Mouse (Mus musculus): ENCODE results near the gene Sik2. TPM values are rescaled to one million over a fixed set of nuclear protein-coding genes. Genes with fewer than 3 reads are reported as not detected.

The Sik2 gene
- polyA plus RNA-seq, 1 experiment: 14.9 TPM

DNA sequence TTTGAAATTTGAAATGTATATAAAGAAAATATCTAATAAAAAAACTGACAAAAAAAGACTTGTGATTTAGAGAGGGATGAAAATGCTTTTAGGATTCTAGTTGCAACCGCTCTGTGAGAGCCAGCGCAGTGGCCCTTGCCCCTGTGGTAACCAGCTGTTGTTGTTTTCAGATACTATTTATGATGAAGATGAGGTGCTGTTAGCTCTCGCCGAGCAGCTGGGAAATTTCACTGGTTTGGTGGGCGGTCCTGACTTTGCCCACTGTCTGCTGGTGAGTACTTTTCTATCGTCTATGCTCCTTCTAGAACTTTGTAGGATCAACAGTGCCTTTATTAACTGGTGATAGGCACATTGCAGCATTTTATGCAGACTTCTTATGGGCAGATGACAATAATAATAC lies 150.2 kb downstream of the Sik2 start:
- H3K9ac ChIP-seq (ENCODE audit: low read depth, poor library complexity, severe bottlenecking): no peak overlapping the region
- peaks cover 48% of the 10 kb centered on the region for H3K36me3 ChIP-seq (ENCODE audit: control insufficient read depth, insufficient read depth, low read length, poor library complexity, severe bottlenecking)
- H3K9me3 ChIP-seq (replicated peaks; ENCODE audit: control insufficient read depth, insufficient read depth, low read length, poor library complexity, severe bottlenecking): no peaks in the 10 kb centered on the region
- TF ChIP-seq CTCF (IDR thresholded peaks at IDR 0.05; ENCODE audit: low read depth, low read length) (no peak), EP300 (IDR thresholded peaks at IDR 0.05; ENCODE audit: insufficient read depth, low read depth, low read length) (no peak), POLR2A (IDR thresholded peaks at IDR 0.05; ENCODE audit: insufficient read depth, low read length) (no peak)
- no peak overlapping the region for H3K27ac ChIP-seq (ENCODE audit: insufficient read depth, low read length)
- no peaks in the 10 kb centered on the region for H3K4me1 ChIP-seq (ENCODE audit: control insufficient read depth, insufficient read depth, low read length)
- H3K4me3 ChIP-seq (ENCODE audit: low read depth, low read length): no peak overlapping the region
- H3K27me3 ChIP-seq (ENCODE audit: control insufficient read depth, insufficient read depth, low read length, poor library complexity, severe bottlenecking): no peaks in the 10 kb centered on the region

GRCm38 (mm10) chr9:50857082-50857641 lies 151.7 kb downstream of the Sik2 start:
- H3K4me1 ChIP-seq (ENCODE audit: control insufficient read depth, insufficient read depth, low read length): no peaks in the 10 kb centered on the region
- no peaks in the 10 kb centered on the region for H3K27me3 ChIP-seq (ENCODE audit: control insufficient read depth, insufficient read depth, low read length, poor library complexity, severe bottlenecking)
- no peak overlapping the region for H3K27ac ChIP-seq (ENCODE audit: insufficient read depth, low read length)
- TF ChIP-seq POLR2A (IDR thresholded peaks at IDR 0.05; ENCODE audit: insufficient read depth, low read length): no peak
- no peak for TF ChIP-seq EP300 (IDR thresholded peaks at IDR 0.05; ENCODE audit: insufficient read depth, low read depth, low read length)
- TF ChIP-seq CTCF (IDR thresholded peaks at IDR 0.05; ENCODE audit: low read depth, low read length): no peak
- H3K9ac ChIP-seq (ENCODE audit: low read depth, poor library complexity, severe bottlenecking): peak overlapping the region; percentile 90
- H3K4me3 ChIP-seq (ENCODE audit: low read depth, low read length): peak overlapping the region; percentile 90
- H3K9me3 ChIP-seq (replicated peaks; ENCODE audit: control insufficient read depth, insufficient read depth, low read length, poor library complexity, severe bottlenecking): no peaks in the 10 kb centered on the region
- peaks cover 34% of the 10 kb centered on the region for H3K36me3 ChIP-seq (ENCODE audit: control insufficient read depth, insufficient read depth, low read length, poor library complexity, severe bottlenecking)

DNA sequence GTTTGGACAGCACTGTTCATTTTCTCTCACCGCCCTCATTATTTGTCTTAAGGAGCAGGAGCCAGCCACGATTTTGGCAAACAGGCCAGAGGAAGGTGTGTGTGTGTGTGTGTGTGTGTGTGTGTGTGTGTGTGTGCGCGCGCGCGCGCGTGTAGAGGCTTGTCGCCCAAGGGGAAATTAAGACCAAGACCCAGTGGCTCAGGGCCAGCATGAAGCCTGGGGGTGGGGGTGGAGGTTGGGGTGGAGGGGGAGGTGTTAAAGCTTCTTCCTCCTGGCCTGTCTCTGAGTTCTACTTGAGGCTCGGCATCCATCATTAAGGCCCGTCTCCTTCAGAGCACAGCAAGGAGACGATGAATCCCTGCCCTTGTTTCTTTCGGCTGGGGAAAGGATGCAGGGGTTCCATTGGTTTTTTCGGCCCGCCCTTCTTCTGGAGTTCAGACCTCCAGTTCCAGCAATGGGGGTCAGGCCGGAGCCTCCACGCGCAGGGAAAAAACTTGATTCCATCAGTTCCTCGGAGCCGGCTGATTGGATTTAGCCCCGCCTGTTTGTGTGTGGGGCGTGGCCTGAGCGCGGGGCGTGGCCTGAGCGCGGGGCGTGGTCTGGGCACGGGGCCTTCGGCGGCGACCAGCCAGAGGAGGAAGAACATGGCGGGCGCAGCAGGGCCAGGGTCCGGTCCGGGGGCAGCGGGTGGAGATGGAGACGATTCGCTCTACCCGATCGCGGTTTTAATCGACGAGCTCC lies 152.4 kb downstream of the Sik2 start:
- no peaks in the 10 kb centered on the region for H3K4me1 ChIP-seq (ENCODE audit: control insufficient read depth, insufficient read depth, low read length)
- H3K9ac ChIP-seq (ENCODE audit: low read depth, poor library complexity, severe bottlenecking): peak overlapping the region; percentile 90
- H3K27me3 ChIP-seq (ENCODE audit: control insufficient read depth, insufficient read depth, low read length, poor library complexity, severe bottlenecking): no peaks in the 10 kb centered on the region
- H3K27ac ChIP-seq (ENCODE audit: insufficient read depth, low read length): peak overlapping the region; percentile 22
- H3K36me3 ChIP-seq (ENCODE audit: control insufficient read depth, insufficient read depth, low read length, poor library complexity, severe bottlenecking): peaks cover 28% of the 10 kb centered on the region
- peak; percentile 70 for TF ChIP-seq POLR2A (IDR thresholded peaks at IDR 0.05; ENCODE audit: insufficient read depth, low read length)
- TF ChIP-seq CTCF (IDR thresholded peaks at IDR 0.05; ENCODE audit: low read depth, low read length): no peak
- H3K4me3 ChIP-seq (ENCODE audit: low read depth, low read length): peak overlapping the region; percentile 90
- no peaks in the 10 kb centered on the region for H3K9me3 ChIP-seq (replicated peaks; ENCODE audit: control insufficient read depth, insufficient read depth, low read length, poor library complexity, severe bottlenecking)

- Histone ChIP-seq H3K27me3 (ENCODE audit: control insufficient read depth, insufficient read depth, low read length, poor library complexity, severe bottlenecking) (no peaks in the 10 kb centered on the region), H3K9ac (ENCODE audit: low read depth, poor library complexity, severe bottlenecking) (peak overlapping the region; percentile 90), H3K9me3 (replicated peaks; ENCODE audit: control insufficient read depth, insufficient read depth, low read length, poor library complexity, severe bottlenecking) (no peaks in the 10 kb centered on the region), H3K4me3 (ENCODE audit: low read depth, low read length) (no peak overlapping the region), H3K27ac (ENCODE audit: insufficient read depth, low read length) (peak overlapping the region; percentile 22), H3K36me3 (ENCODE audit: control insufficient read depth, insufficient read depth, low read length, poor library complexity, severe bottlenecking) (peaks cover 20% of the 10 kb centered on the region), H3K4me1 (ENCODE audit: control insufficient read depth, insufficient read depth, low read length) (no peaks in the 10 kb centered on the region)
- no peak for TF ChIP-seq CTCF (IDR thresholded peaks at IDR 0.05; ENCODE audit: low read depth, low read length)
- no peak for TF ChIP-seq POLR2A (IDR thresholded peaks at IDR 0.05; ENCODE audit: insufficient read depth, low read length)
- TF ChIP-seq EP300 (IDR thresholded peaks at IDR 0.05; ENCODE audit: insufficient read depth, low read depth, low read length): no peak
Measured at GRCm38 (mm10) chr9:50855780-50856179, 153.1 kb downstream of the Sik2 start.

DNA sequence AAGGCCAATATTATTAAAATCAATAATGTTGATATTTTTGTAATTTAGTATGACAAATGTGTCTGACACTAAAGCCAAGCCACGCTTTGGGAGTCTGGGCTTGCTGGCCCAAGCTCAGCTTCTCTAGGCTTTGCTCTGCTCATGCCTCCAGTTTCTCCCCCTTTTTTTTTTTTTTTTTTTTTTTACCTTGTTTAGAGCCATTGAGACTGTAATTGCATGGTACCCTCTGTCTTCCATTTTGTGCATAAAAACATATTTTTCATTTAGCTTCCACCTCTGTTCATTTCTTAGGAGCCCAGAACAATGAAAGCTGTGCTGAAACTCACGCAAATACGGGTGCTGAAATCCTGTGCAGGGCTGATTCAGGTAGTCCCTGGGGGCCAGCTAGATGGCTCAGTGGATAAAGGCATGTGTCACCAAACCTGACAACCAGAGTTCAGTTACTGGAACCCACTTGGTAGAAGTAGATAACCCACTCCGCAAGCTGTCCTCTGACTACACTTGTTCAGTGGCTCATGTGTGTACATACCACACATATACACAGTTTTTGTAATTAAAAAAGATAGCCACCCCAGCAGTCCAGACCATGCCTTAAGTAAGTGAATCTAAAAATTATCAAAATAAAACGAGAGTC lies 153.6 kb downstream of the Sik2 start:
- Histone ChIP-seq H3K27ac (ENCODE audit: insufficient read depth, low read length) (no peak overlapping the region), H3K9ac (ENCODE audit: low read depth, poor library complexity, severe bottlenecking) (no peak overlapping the region), H3K27me3 (ENCODE audit: control insufficient read depth, insufficient read depth, low read length, poor library complexity, severe bottlenecking) (no peaks in the 10 kb centered on the region), H3K4me1 (ENCODE audit: control insufficient read depth, insufficient read depth, low read length) (no peaks in the 10 kb centered on the region), H3K36me3 (ENCODE audit: control insufficient read depth, insufficient read depth, low read length, poor library complexity, severe bottlenecking) (peaks cover 15% of the 10 kb centered on the region), H3K4me3 (ENCODE audit: low read depth, low read length) (no peak overlapping the region), H3K9me3 (replicated peaks; ENCODE audit: control insufficient read depth, insufficient read depth, low read length, poor library complexity, severe bottlenecking) (no peaks in the 10 kb centered on the region)
- TF ChIP-seq EP300 (IDR thresholded peaks at IDR 0.05; ENCODE audit: insufficient read depth, low read depth, low read length): no peak
- TF ChIP-seq CTCF (IDR thresholded peaks at IDR 0.05; ENCODE audit: low read depth, low read length): no peak
- no peak for TF ChIP-seq POLR2A (IDR thresholded peaks at IDR 0.05; ENCODE audit: insufficient read depth, low read length)

DNA sequence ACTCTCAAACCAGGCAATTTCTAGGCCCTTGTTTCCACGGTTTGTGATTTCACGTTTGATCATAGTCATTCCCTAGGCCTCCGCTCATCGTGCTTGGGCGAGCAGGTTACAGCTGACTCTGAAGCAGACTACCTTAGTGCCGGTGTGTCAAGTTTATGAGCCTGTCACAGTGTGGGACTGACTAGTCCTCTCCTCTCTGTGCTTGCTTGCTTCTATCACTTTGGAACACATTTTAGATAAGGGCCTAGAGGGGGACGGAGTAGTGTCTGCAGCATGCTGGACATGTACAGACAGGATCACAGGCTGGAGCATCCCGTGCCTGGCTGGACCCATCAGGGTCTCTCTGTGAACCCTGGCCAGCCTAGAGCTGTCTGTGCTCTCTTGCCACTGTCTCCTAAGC lies 154.5 kb downstream of the Sik2 start:
- Histone ChIP-seq H3K27me3 (ENCODE audit: control insufficient read depth, insufficient read depth, low read length, poor library complexity, severe bottlenecking) (no peaks in the 10 kb centered on the region), H3K27ac (ENCODE audit: insufficient read depth, low read length) (0 out of 2 replicates have a peak overlapping the region, but pooled peaks have one; percentile 2), H3K4me3 (ENCODE audit: low read depth, low read length) (no peak overlapping the region), H3K36me3 (ENCODE audit: control insufficient read depth, insufficient read depth, low read length, poor library complexity, severe bottlenecking) (peaks cover 6% of the 10 kb centered on the region), H3K9ac (ENCODE audit: low read depth, poor library complexity, severe bottlenecking) (no peak overlapping the region), H3K4me1 (ENCODE audit: control insufficient read depth, insufficient read depth, low read length) (no peaks in the 10 kb centered on the region), H3K9me3 (replicated peaks; ENCODE audit: control insufficient read depth, insufficient read depth, low read length, poor library complexity, severe bottlenecking) (no peaks in the 10 kb centered on the region)
- TF ChIP-seq EP300 (IDR thresholded peaks at IDR 0.05; ENCODE audit: insufficient read depth, low read depth, low read length) (no peak), CTCF (IDR thresholded peaks at IDR 0.05; ENCODE audit: low read depth, low read length) (no peak), POLR2A (IDR thresholded peaks at IDR 0.05; ENCODE audit: insufficient read depth, low read length) (no peak)

Measured in ES-Bruce4 (cell line).